Mouse (Mus musculus) neural tube, embryonic 12.5 days (tissue): ENCODE data around the gene Hmox1. TPM values are rescaled to one million over a fixed set of nuclear protein-coding genes. Genes with fewer than 3 reads are reported as not detected.

Source experiments
- ATAC-seq: fragments of 200-750 bp; cut with Nextera tagmentation; 2 replicates; pipeline ENCODE4 v1.8.0; 2017; ENCODE audit warnings: low read depth, mild to moderate bottlenecking, moderate TSS enrichment, moderate library complexity; ENCODE audit not compliant: low FRiP score
- H3K27ac ChIP-seq: fragments of 300-500 bp; sonication (generic); 2 replicates; pipeline ENCODE4 v1.5.1; 2016
- H3K27me3 ChIP-seq: fragments of 300-500 bp; sonication (generic); replicated peaks from 2 replicates; pipeline ENCODE4 v1.6.1; 2016; ENCODE audit warnings: mild to moderate bottlenecking
- H3K36me3 ChIP-seq: fragments of 300-500 bp; sonication (generic); 2 replicates; pipeline ENCODE4 v1.6.1; 2016; ENCODE audit warnings: mild to moderate bottlenecking
- H3K4me1 ChIP-seq: fragments of 300-500 bp; sonication (generic); 2 replicates; pipeline ENCODE4 v1.6.1; 2016
- H3K4me2 ChIP-seq: fragments of 300-500 bp; sonication (generic); replicated peaks from 2 replicates; pipeline ENCODE4 v1.6.1; 2016; ENCODE audit warnings: mild to moderate bottlenecking
- H3K4me3 ChIP-seq: fragments of 300-500 bp; sonication (generic); 2 replicates; pipeline ENCODE4 v1.5.1; 2016
- H3K9ac ChIP-seq: fragments of 300-500 bp; sonication (generic); 2 replicates; pipeline ENCODE4 v1.6.1; 2016; ENCODE audit warnings: mild to moderate bottlenecking
- H3K9me3 ChIP-seq: fragments of 300-500 bp; sonication (generic); 2 replicates; pipeline ENCODE4 v1.6.1; 2016; ENCODE audit warnings: mild to moderate bottlenecking
- WGBS: fragments of 180-500 bp; shearing (Covaris S2); methylation state at CpG from one replicate; pipeline ENCODE4 v1.1.7; 2016; 5-methylcytosine and 5-hydroxymethylcytosine counted together
- polyA plus RNA-seq: library from polyadenylated mRNA; unstranded; fragments of >200 nt; fragmentation: Nextera tagmentation; extraction: Ambion mirVana; gene quantifications from 2 replicates; pipeline ENCODE4 v1.2.1, GENCODE M21; 2016

The Hmox1 gene
- polyA plus RNA-seq, 1 experiment from 2014 or later: 15.1 TPM

GRCm38 (mm10) chr8:75136256-75136655 lies 42.8 kb downstream of the Hmox1 start:
- Histone ChIP-seq H3K9ac (no peak overlapping the region), H3K9me3 (no peaks in the 10 kb centered on the region), H3K36me3 (no peaks in the 10 kb centered on the region), H3K27ac (no peak overlapping the region), H3K4me2 (no peak overlapping the region), H3K4me3 (no peak overlapping the region), H3K27me3 (no peaks in the 10 kb centered on the region), H3K4me1 (peaks cover 4% of the 10 kb centered on the region; the same call in 1 of the 2 replicates)
- no peak for ATAC-seq
- 85% methylated on average over 2 of the region's 2 CpGs for WGBS

GRCm38 (mm10) chr8:75137536-75137935 lies 44.1 kb downstream of the Hmox1 start:
- Histone ChIP-seq H3K9me3 (no peaks in the 10 kb centered on the region), H3K27ac (no peak overlapping the region), H3K36me3 (no peaks in the 10 kb centered on the region), H3K4me2 (no peak overlapping the region), H3K4me3 (no peak overlapping the region), H3K4me1 (peaks cover 4% of the 10 kb centered on the region; the same call in 1 of the 2 replicates), H3K27me3 (no peaks in the 10 kb centered on the region), H3K9ac (no peak overlapping the region)
- no peak for ATAC-seq
- 55% methylated on average over 3 of the region's 3 CpGs for WGBS

Other genes starting within 250 kb of the Hmox1 start
- gene Isx, start 220.4 kb upstream of the Hmox1 start, polyA plus RNA-seq: not detected in 2 replicates
- 30.8 and 38.3 TPM in 2 replicates for gene Hmgxb4, start 100.3 kb upstream of the Hmox1 start, polyA plus RNA-seq
- 32.1 and 32.7 TPM in 2 replicates for gene Tom1, start 59.9 kb upstream of the Hmox1 start, polyA plus RNA-seq
- 109 and 112 TPM in 2 replicates for gene Mcm5, start 15.9 kb downstream of the Hmox1 start, polyA plus RNA-seq
- 0.61 TPM in 2 replicates for gene Rasd2, start 120.3 kb downstream of the Hmox1 start, polyA plus RNA-seq